Mouse (Mus musculus) liver, adult 2 months (tissue): ENCODE measurements at regions not wholly inside any gene's neighbourhood (a gene's known extent, or its start where the extent isn't known, plus 50 kb on each side); places are given as distances from the start of the nearest gene placed in this dataset.

Experiments
- CTCF ChIP-seq: fragments of 200-500 bp; IDR thresholded peaks from 2 replicates; pipeline ENCODE4 v1.5.1; 2011; ENCODE audit warnings: low read depth, low read length, control low read depth
- POLR2A ChIP-seq: fragments of 200-500 bp; IDR thresholded peaks from 2 replicates; pipeline ENCODE4 v1.6.1; 2011; ENCODE audit warnings: low read length, control low read depth; ENCODE audit not compliant: insufficient read depth; ENCODE audit errors: extremely low read depth

DNA sequence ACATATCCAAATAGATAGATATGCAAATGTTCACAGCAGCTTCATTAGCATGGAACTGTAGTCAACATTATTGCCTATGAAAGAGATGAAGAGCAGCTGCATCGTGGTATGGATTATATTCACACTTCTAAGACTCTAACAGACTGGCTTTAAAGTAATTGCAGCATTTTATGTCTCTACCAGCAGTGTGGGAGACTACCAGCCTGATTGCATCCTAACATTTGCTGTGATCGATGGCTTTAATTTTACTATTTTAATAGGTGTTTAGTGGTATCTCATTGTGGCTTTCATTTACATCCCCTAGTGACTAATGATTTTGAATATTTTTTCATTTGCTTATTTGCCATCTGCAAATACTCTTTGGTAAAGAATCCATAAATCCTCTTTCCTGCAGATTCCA lies 574.1 kb downstream of the Ccdc50 start:
- no peak for TF ChIP-seq CTCF
- TF ChIP-seq POLR2A = no peak
